Mouse (Mus musculus) bone marrow, adult 2 months (tissue): ENCODE results near the gene Psmb3. TPM values are rescaled to one million over a fixed set of nuclear protein-coding genes. Genes with fewer than 3 reads are reported as not detected.
A peak's percentile ranks its signal among the peaks of the same experiment; 100 is the strongest.
"Not testable (repeated sequence)": the region's sequence is repeated elsewhere in the genome, so short reads cannot be mapped to it uniquely, and the experiment has no call there.

ENCODE experiments used
- H3K27ac ChIP-seq: fragments of 200-500 bp; 2 replicates; pipeline ENCODE4 v1.5.1; 2012; ENCODE audit warnings: low read depth, mild to moderate bottlenecking, control low read depth, inconsistent platforms, low read length; ENCODE audit not compliant: control insufficient read depth, poor library complexity, insufficient read depth
- H3K4me1 ChIP-seq: fragments of 200-500 bp; 2 replicates; pipeline ENCODE4 v1.6.1; 2011; ENCODE audit warnings: low read length; ENCODE audit not compliant: control insufficient read depth, insufficient read depth
- H3K4me3 ChIP-seq: fragments of 200-500 bp; replicated peaks from 2 replicates; pipeline ENCODE3; 2011; ENCODE audit warnings: mild to moderate bottlenecking, low read depth, low read length, control low read depth; ENCODE audit not compliant: control insufficient read depth
- CTCF ChIP-seq: fragments of 200-500 bp; IDR thresholded peaks from 2 replicates; pipeline ENCODE4 v1.5.1; 2011; ENCODE audit warnings: low read length, control low read depth; ENCODE audit not compliant: control insufficient read depth, insufficient read depth
- POLR2A ChIP-seq: fragments of 200-500 bp; IDR thresholded peaks from 2 replicates; pipeline ENCODE4 v1.6.1; 2011; ENCODE audit warnings: low read depth, mild to moderate bottlenecking, control low read depth, low read length, borderline replicate concordance; ENCODE audit not compliant: control insufficient read depth
- WGBS: fragments of 180-500 bp; shearing (Covaris S2); methylation state at CpG from one replicate; pipeline ENCODE4 v1.1.7; 2018; 5-methylcytosine and 5-hydroxymethylcytosine counted together
- polyA plus RNA-seq: library from polyadenylated mRNA; stranded (reverse); fragments of >200 nt; gene quantifications from 2 replicates; pipeline ENCODE4 v1.2.4, GENCODE M21; 2011; ENCODE audit warnings: low replicate concordance; ENCODE audit not compliant: missing spikeins, insufficient read depth, insufficient read length

Gene Psmb3
- polyA plus RNA-seq: 138 and 152 TPM in 2 replicates

- Histone ChIP-seq H3K4me3 (peak within 1 kb of the TSS; percentile 96), H3K27ac (peak within 1 kb of the TSS; percentile 70), H3K4me1 (peaks cover 1% of the 10 kb centered on the region)
- WGBS: under 1% methylated on average over 35 of the region's 35 CpGs
- TF ChIP-seq POLR2A (peak; percentile 80; the same call in 1 of the 2 replicates), CTCF (no peak)
Measured at GRCm38 (mm10) chr11:97703039-97703826, at the start of gene Psmb3. Psmb3 (plus strand) TSS chr11:97703399.

DNA sequence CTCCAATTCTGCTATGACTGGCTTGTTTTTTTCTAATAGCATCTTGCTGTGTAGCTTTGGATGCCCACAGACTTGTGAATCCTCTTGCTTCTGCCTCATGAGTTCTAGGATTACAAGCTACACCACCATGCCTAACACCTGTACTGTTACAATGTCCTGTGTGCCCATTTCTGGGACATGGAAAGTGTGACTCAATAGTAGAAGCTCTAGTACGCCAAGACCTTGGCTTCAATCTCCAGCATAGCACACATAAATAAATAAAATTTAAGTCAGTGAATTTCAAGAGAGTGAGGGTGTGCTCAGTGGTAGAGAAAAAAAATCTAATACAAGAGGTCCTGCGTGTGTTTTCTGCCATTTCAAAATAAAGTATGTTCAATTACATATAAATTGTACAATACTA is 49.0 kb upstream of the Psmb3 start:
- Histone ChIP-seq H3K4me3 (no peak overlapping the region), H3K4me1 (peaks cover 1% of the 10 kb centered on the region; the same call in 1 of the 2 replicates), H3K27ac (no peak overlapping the region)
- TF ChIP-seq POLR2A (no peak), CTCF (no peak)
- 76% methylated on average over 2 of the region's 2 CpGs for WGBS

DNA sequence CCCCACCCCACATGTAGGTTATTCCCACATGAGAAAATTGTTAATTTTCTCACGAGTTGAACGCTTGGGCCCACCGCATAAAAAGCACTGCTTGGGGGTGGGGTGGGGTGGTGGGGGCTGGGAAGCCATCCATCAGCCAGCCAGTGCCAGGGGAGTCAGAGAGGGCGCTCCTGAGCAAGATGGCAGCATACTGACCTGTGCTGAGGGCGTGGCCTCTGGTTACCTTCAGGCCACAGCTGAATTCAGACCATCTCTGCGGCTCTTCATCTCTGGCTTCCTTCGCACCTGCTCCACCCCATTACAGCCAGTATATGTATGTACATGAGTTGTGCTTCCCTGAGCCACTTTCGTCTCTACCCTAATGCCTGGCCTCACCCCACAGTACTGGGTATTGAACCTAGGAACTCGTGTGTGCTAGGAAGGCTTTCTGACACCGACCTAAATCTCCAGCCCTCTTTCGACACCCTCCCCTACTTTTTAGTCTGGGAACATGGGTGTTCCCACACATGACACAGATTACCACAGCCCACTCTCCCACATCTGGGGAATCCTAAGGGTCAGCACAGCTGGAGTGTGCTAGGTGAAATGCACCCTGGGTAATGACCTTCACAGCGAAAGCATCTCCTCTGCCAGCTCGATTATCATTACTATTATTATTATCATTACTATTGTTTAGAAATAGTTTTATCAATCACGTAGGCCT is 46.8 kb upstream of the Psmb3 start:
- H3K27ac ChIP-seq: no peak overlapping the region
- TF ChIP-seq CTCF: no peak
- no peak for TF ChIP-seq POLR2A
- H3K4me1 ChIP-seq: peaks cover 1% of the 10 kb centered on the region; the same call in 1 of the 2 replicates
- H3K4me3 ChIP-seq: no peak overlapping the region
- 83% methylated on average over 14 of the region's 14 CpGs for WGBS

GRCm38 (mm10) chr11:97657184-97657945 is 45.8 kb upstream of the Psmb3 start:
- TF ChIP-seq CTCF (no peak), POLR2A (no peak)
- Histone ChIP-seq H3K4me1 (peaks cover 1% of the 10 kb centered on the region; the same call in 1 of the 2 replicates), H3K4me3 (no peak overlapping the region), H3K27ac (no peak overlapping the region)
- 61% methylated on average over 6 of the region's 6 CpGs for WGBS

DNA sequence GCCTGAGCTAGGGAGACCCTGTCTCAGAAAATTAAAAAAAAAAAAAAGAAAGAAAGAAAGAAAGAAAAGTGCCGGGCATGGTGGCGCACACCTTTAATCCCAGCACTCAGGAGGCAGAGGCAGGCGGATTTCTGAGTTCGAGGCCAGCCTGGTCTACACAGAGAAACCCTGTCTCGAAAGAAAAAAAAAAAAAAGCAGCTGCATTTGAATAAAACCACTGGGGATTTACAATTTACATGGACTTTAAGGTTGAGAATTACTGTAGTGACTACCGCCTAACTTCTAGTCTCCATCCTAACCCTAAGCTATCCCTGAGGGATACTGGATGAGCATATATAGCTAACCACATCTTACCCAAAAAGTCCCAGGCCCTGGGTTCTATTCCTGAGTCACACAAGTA is 45.2 kb upstream of the Psmb3 start:
- whole genome bisulfite sequencing: 74% methylated on average over 6 of the region's 6 CpGs
- not testable (repeated sequence) for H3K4me3 ChIP-seq, H3K4me1 ChIP-seq, H3K27ac ChIP-seq

GRCm38 (mm10) chr11:97658751-97659266 is 44.4 kb upstream of the Psmb3 start:
- Histone ChIP-seq H3K27ac (no peak overlapping the region), H3K4me3 (no peak overlapping the region), H3K4me1 (peaks cover 1% of the 10 kb centered on the region; the same call in 1 of the 2 replicates)
- no peak for TF ChIP-seq POLR2A
- TF ChIP-seq CTCF: no peak
- WGBS: 71% methylated on average over 11 of the region's 11 CpGs

DNA sequence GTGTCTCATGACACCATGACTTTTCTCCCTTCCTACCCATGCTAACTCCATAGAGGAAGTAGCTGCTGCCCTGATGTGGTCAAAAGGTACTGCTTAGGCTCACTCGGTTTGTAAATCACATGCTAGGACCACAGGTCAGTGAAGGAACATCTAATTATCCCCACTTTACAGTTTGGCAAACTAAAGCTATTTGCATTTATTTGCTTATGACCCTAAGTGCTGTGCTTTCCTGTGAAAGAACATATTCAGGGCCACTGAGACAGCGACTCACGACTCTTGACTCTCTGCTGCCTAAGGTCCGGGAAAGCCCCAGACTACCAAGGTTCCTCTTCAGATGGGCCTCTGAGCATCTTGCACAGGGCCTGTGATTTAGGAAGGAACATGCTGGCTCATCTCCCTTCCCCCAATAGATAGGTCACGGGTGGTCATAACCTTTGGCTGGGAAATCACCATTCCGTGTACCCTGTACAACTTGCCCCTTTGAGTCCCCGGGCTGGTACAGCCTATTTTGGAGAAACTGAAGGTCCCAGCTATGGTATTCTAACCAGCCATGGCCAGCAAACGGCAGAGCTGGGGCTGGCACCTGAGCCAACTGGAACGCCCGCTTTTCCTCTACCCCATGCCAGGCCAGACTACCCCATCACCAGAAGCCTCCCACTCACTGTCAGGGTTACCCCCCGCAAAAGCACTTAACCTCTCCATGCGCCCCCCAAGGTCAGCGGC is 43.8 kb upstream of the Psmb3 start:
- Histone ChIP-seq H3K27ac (peak overlapping the region; percentile 93), H3K4me3 (peak overlapping the region; percentile 71), H3K4me1 (peaks cover 1% of the 10 kb centered on the region; the same call in 1 of the 2 replicates)
- under 1% methylated on average over 13 of the region's 13 CpGs for WGBS
- TF ChIP-seq POLR2A (no peak), CTCF (no peak)
